Mouse (Mus musculus): ENCODE data around the gene Fstl4. TPM values are rescaled to one million over a fixed set of nuclear protein-coding genes. Genes with fewer than 3 reads are reported as not detected.

Gene Fstl4
- polyA plus RNA-seq, 1 experiment from 2014 or later = 6.6 TPM

DNA sequence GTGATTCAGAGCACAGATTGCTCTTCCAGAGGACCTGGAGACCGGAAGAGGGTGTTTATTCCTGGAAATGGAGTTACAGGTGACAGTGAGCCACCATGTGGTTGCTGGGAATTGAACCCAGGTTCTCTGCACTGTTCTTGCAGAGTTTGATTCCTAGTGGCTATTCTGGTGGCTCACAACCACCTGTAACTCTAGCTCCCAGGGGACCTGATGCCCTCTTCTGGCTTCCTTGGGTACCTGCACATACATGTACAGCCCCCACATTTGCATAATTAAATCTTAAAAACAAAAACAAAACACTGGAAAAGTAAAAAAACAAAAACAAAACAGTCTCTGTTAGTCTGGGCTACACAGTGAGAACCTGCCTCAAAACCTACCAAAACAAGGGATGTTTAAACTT, 2.6 kb upstream of the Fstl4 start:
- ATAC-seq (replicated peaks; ENCODE audit: extremely low read depth, insufficient read depth, low FRiP score) = no peak
- Histone ChIP-seq H3K4me1 (ENCODE audit: control insufficient read depth, insufficient read depth, low read length) (peaks cover 8% of the 10 kb centered on the region), H3K27me3 (ENCODE audit: control insufficient read depth, insufficient read depth, low read length) (peaks cover 28% of the 10 kb centered on the region), H3K36me3 (ENCODE audit: control insufficient read depth, insufficient read depth) (no peaks in the 10 kb centered on the region), H3K27ac (ENCODE audit: low read length) (no peak overlapping the region), H3K4me2 (ENCODE audit: low read depth, low read length) (no peak overlapping the region), H3K9ac (ENCODE audit: low read length) (no peak overlapping the region), H3K9me3 (replicated peaks; ENCODE audit: control insufficient read depth, low read length) (no peaks in the 10 kb centered on the region), H3K4me3 (ENCODE audit: low read length) (no peak overlapping the region)
- 60% methylated on average over 1 of the region's 1 CpGs for WGBS

- H3K27me3 ChIP-seq (ENCODE audit: control insufficient read depth, insufficient read depth, low read length) = peaks cover 32% of the 10 kb centered on the region
- no peaks in the 10 kb centered on the region for H3K36me3 ChIP-seq (ENCODE audit: control insufficient read depth, insufficient read depth)
- peak overlapping the region; percentile 78 for H3K9ac ChIP-seq (ENCODE audit: low read length)
- no peaks in the 10 kb centered on the region for H3K9me3 ChIP-seq (replicated peaks; ENCODE audit: control insufficient read depth, low read length)
- peaks cover 8% of the 10 kb centered on the region for H3K4me1 ChIP-seq (ENCODE audit: control insufficient read depth, insufficient read depth, low read length)
- H3K4me3 ChIP-seq (ENCODE audit: low read length) = peak overlapping the region; percentile 72
- under 1% methylated on average over 52 of the region's 53 CpGs for WGBS
- 0 out of 2 replicates have a peak, but pooled peaks have one; percentile 34 for ATAC-seq (replicated peaks; ENCODE audit: extremely low read depth, insufficient read depth, low FRiP score)
- peak overlapping the region; percentile 96 for H3K4me2 ChIP-seq (ENCODE audit: low read depth, low read length)
- no peak overlapping the region for H3K27ac ChIP-seq (ENCODE audit: low read length)
Measured at GRCm38 (mm10) chr11:52764894-52765677, 652 bp downstream of the Fstl4 start.

DNA sequence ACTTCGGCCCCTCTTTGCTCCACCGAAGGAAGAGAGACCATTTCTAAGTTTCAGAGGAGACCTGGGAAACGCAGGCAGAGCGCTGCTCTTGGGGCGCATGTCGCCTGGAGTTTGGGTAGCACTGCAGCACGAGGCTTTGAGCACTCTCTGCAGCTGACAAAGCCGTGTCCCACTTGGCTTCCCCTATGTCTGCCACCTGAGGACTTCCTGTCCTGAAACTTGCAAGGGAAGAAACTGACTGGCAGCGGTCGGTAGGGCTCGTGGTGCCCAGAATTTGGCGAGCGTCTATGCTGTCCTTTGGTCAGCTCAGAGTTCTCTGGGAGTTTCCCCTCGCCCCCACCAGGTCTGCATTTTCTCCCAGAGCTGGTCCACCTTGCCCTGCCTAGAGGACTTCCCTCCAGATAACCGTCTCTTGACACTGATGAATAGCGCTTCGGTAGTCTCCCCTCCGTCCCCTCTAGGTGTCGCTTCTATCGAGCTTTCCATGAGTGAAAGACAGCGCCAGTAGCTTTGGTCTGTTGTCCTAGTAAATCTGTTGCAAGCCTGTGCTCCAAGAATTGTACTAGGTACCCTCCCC, 1.3 kb downstream of the Fstl4 start:
- H3K4me3 ChIP-seq (ENCODE audit: low read length) = peak overlapping the region; percentile 72
- WGBS = 2% methylated on average over 21 of the region's 21 CpGs
- H3K9ac ChIP-seq (ENCODE audit: low read length) = peak overlapping the region; percentile 78
- peak overlapping the region; percentile 96 for H3K4me2 ChIP-seq (ENCODE audit: low read depth, low read length)
- peak; percentile 56 for ATAC-seq (replicated peaks; ENCODE audit: extremely low read depth, insufficient read depth, low FRiP score)
- H3K27ac ChIP-seq (ENCODE audit: low read length) = no peak overlapping the region
- H3K27me3 ChIP-seq (ENCODE audit: control insufficient read depth, insufficient read depth, low read length) = peaks cover 32% of the 10 kb centered on the region
- H3K9me3 ChIP-seq (replicated peaks; ENCODE audit: control insufficient read depth, low read length) = no peaks in the 10 kb centered on the region
- H3K4me1 ChIP-seq (ENCODE audit: control insufficient read depth, insufficient read depth, low read length) = peaks cover 8% of the 10 kb centered on the region
- H3K36me3 ChIP-seq (ENCODE audit: control insufficient read depth, insufficient read depth) = no peaks in the 10 kb centered on the region

GRCm38 (mm10) chr11:52767921-52768320, 3.5 kb downstream of the Fstl4 start:
- no peaks in the 10 kb centered on the region for H3K36me3 ChIP-seq (ENCODE audit: control insufficient read depth, insufficient read depth)
- WGBS = 70% methylated on average over 3 of the region's 3 CpGs
- ATAC-seq (replicated peaks; ENCODE audit: extremely low read depth, insufficient read depth, low FRiP score) = no peak
- no peak overlapping the region for H3K27ac ChIP-seq (ENCODE audit: low read length)
- peaks cover 28% of the 10 kb centered on the region for H3K27me3 ChIP-seq (ENCODE audit: control insufficient read depth, insufficient read depth, low read length)
- H3K4me2 ChIP-seq (ENCODE audit: low read depth, low read length) = no peak overlapping the region
- H3K9ac ChIP-seq (ENCODE audit: low read length) = no peak overlapping the region
- H3K4me1 ChIP-seq (ENCODE audit: control insufficient read depth, insufficient read depth, low read length) = peaks cover 8% of the 10 kb centered on the region
- H3K9me3 ChIP-seq (replicated peaks; ENCODE audit: control insufficient read depth, low read length) = no peaks in the 10 kb centered on the region
- no peak overlapping the region for H3K4me3 ChIP-seq (ENCODE audit: low read length)

DNA sequence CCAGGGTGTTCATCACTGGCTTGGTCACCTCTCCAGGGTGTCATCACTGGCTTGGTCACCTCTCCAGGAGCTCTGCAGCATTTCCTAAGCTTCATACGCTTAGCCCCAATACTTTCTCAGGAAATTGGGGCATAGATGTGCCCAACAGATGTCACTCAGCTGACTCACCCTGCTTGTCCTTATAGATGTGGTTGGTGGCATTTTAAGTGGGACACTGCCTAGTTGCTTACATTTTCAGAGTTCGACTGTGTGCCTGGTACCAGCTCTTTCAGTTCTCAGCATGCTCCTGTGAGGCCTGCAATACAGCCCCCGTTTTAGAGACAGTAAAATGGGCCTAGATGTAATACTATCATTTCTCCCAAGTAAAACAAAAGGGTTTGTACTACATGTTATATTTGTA, 8.6 kb downstream of the Fstl4 start:
- Histone ChIP-seq H3K4me3 (ENCODE audit: low read length) (no peak overlapping the region), H3K9ac (ENCODE audit: low read length) (no peak overlapping the region), H3K36me3 (ENCODE audit: control insufficient read depth, insufficient read depth) (no peaks in the 10 kb centered on the region), H3K4me1 (ENCODE audit: control insufficient read depth, insufficient read depth, low read length) (peaks cover 5% of the 10 kb centered on the region; the same call in 1 of the 2 replicates), H3K27me3 (ENCODE audit: control insufficient read depth, insufficient read depth, low read length) (no peaks in the 10 kb centered on the region), H3K9me3 (replicated peaks; ENCODE audit: control insufficient read depth, low read length) (no peaks in the 10 kb centered on the region), H3K4me2 (ENCODE audit: low read depth, low read length) (no peak overlapping the region), H3K27ac (ENCODE audit: low read length) (no peak overlapping the region)
- no peak for ATAC-seq (replicated peaks; ENCODE audit: extremely low read depth, insufficient read depth, low FRiP score)
- WGBS = 57% methylated on average over 3 of the region's 3 CpGs

GRCm38 (mm10) chr11:52775291-52775690, 10.9 kb downstream of the Fstl4 start:
- Histone ChIP-seq H3K27ac (ENCODE audit: low read length) (no peak overlapping the region), H3K4me2 (ENCODE audit: low read depth, low read length) (no peak overlapping the region), H3K4me1 (ENCODE audit: control insufficient read depth, insufficient read depth, low read length) (peaks cover 11% of the 10 kb centered on the region), H3K36me3 (ENCODE audit: control insufficient read depth, insufficient read depth) (no peaks in the 10 kb centered on the region), H3K9ac (ENCODE audit: low read length) (no peak overlapping the region), H3K9me3 (replicated peaks; ENCODE audit: control insufficient read depth, low read length) (no peaks in the 10 kb centered on the region), H3K27me3 (ENCODE audit: control insufficient read depth, insufficient read depth, low read length) (no peaks in the 10 kb centered on the region), H3K4me3 (ENCODE audit: low read length) (no peak overlapping the region)
- ATAC-seq (replicated peaks; ENCODE audit: extremely low read depth, insufficient read depth, low FRiP score) = no peak
- whole genome bisulfite sequencing = 94% methylated on average over 3 of the region's 3 CpGs

DNA sequence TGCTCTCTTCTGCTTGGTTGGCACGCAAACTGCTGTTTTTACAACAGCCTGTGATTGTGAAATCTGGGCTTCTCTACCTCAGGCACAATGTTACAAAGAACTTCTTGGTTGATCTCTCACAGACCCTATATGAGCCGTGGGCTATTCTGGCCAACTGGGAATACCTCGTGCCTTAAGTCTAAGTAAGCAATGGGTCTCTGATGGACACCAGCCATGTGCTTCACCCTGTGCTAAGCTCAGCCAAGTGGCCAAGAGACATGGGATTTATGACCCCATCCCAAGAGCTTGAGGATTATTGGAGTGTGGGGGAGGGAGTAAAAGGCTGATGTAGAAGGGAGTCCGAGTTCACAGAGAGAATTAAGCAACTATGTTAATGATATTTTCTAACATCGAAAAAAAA, 18.0 kb downstream of the Fstl4 start:
- WGBS = 82% methylated on average over 5 of the region's 5 CpGs
- H3K9me3 ChIP-seq (replicated peaks; ENCODE audit: control insufficient read depth, low read length) = no peaks in the 10 kb centered on the region
- peaks cover 6% of the 10 kb centered on the region for H3K4me1 ChIP-seq (ENCODE audit: control insufficient read depth, insufficient read depth, low read length)
- H3K4me3 ChIP-seq (ENCODE audit: low read length) = no peak overlapping the region
- H3K4me2 ChIP-seq (ENCODE audit: low read depth, low read length) = no peak overlapping the region
- H3K27ac ChIP-seq (ENCODE audit: low read length) = no peak overlapping the region
- H3K36me3 ChIP-seq (ENCODE audit: control insufficient read depth, insufficient read depth) = no peaks in the 10 kb centered on the region
- no peak for ATAC-seq (replicated peaks; ENCODE audit: extremely low read depth, insufficient read depth, low FRiP score)
- H3K27me3 ChIP-seq (ENCODE audit: control insufficient read depth, insufficient read depth, low read length) = no peaks in the 10 kb centered on the region
- no peak overlapping the region for H3K9ac ChIP-seq (ENCODE audit: low read length)

DNA sequence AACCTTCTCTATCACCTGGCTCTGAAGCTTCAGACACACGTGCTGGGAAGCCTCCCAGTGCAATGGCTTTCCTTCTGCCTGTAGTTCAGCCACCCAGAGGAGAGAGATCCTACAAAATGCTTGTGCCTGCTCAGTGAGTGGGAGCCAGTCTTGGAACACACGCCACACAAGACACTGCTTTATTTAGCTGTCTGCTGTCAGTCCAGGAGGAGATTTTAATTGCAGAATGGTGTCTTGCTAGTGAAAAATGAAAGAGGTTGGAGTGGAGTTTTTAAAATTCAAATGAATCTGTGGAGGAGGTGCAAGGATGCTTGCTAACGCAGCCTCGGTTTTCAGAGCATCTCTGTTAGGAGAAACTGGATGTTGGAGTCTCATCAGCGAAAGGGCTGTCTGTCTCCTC, 29.9 kb downstream of the Fstl4 start:
- no peaks in the 10 kb centered on the region for H3K9me3 ChIP-seq (replicated peaks; ENCODE audit: control insufficient read depth, low read length)
- no peak overlapping the region for H3K9ac ChIP-seq (ENCODE audit: low read length)
- no peaks in the 10 kb centered on the region for H3K36me3 ChIP-seq (ENCODE audit: control insufficient read depth, insufficient read depth)
- H3K4me2 ChIP-seq (ENCODE audit: low read depth, low read length) = no peak overlapping the region
- WGBS = 69% methylated on average over 5 of the region's 5 CpGs
- no peaks in the 10 kb centered on the region for H3K4me1 ChIP-seq (ENCODE audit: control insufficient read depth, insufficient read depth, low read length)
- ATAC-seq (replicated peaks; ENCODE audit: extremely low read depth, insufficient read depth, low FRiP score) = no peak
- H3K4me3 ChIP-seq (ENCODE audit: low read length) = no peak overlapping the region
- H3K27ac ChIP-seq (ENCODE audit: low read length) = no peak overlapping the region
- no peaks in the 10 kb centered on the region for H3K27me3 ChIP-seq (ENCODE audit: control insufficient read depth, insufficient read depth, low read length)

DNA sequence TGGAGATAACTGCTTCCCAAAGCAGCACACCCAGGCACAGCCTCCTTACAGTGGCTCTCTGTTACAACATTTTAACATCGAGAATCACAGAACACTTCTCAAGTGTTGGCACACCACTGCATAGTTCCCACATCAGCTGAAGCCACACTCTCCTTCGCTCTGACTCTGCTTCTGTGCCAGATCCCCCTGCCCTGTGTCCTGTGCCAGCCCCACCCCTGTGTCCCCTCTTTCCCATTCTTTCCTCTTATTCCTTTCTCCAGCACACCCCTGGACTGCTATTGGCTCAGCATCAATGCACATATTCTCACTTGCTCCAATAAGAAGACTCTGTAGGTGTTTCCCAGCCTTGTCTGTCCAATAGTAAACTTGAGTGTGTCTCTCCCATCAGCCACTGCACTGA, 45.1 kb downstream of the Fstl4 start:
- no peaks in the 10 kb centered on the region for H3K9me3 ChIP-seq (replicated peaks; ENCODE audit: control insufficient read depth, low read length)
- H3K27ac ChIP-seq (ENCODE audit: low read length) = no peak overlapping the region
- H3K36me3 ChIP-seq (ENCODE audit: control insufficient read depth, insufficient read depth) = no peaks in the 10 kb centered on the region
- H3K4me2 ChIP-seq (ENCODE audit: low read depth, low read length) = peak overlapping the region; percentile 3; the same call in 1 of the 2 replicates
- peak; percentile 60; the same call in 1 of the 2 replicates for ATAC-seq (replicated peaks; ENCODE audit: extremely low read depth, insufficient read depth, low FRiP score)
- no peaks in the 10 kb centered on the region for H3K27me3 ChIP-seq (ENCODE audit: control insufficient read depth, insufficient read depth, low read length)
- H3K4me1 ChIP-seq (ENCODE audit: control insufficient read depth, insufficient read depth, low read length) = peaks cover 5% of the 10 kb centered on the region
- no peak overlapping the region for H3K4me3 ChIP-seq (ENCODE audit: low read length)
- H3K9ac ChIP-seq (ENCODE audit: low read length) = no peak overlapping the region
- 37% methylated on average over 2 of the region's 2 CpGs for WGBS
